Mouse (Mus musculus) bone marrow macrophage, adult 2 months (primary cell): Measurements from ENCODE around the gene Sec16b.

Experiments
- CTCF ChIP-seq: IDR thresholded peaks from 2 replicates; pipeline ENCODE4 v1.5.1; 2012; ENCODE audit warnings: low read depth, mild to moderate bottlenecking, low read length, moderate library complexity
- POLR2A ChIP-seq: IDR thresholded peaks from 2 replicates; pipeline ENCODE4 v1.6.1; 2012; ENCODE audit warnings: mild to moderate bottlenecking, low read depth, low read length, borderline replicate concordance

DNA sequence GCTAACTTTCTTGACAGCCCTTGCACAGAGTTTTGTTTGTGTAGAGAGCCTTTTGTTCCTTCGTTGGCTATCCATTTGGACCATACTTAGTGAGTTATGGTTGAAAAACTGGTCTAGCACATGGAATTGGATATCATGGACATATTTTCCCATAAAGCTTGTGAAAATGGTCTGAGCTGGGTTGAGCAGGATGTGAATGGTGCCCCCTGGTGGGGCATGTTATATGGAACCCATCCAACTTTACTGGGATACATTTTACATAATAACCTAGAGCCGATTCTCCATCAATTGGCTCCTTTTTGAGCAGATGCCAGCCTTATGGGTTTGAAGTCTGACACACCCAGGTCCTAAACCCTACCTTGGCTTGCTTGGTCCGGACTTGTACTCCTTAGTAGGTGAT, 41.3 kb upstream of the Sec16b start:
- TF ChIP-seq POLR2A (no peak), CTCF (no peak)
